Mouse (Mus musculus): ENCODE measurements around the gene Gm20388.

GRCm38 (mm10) chr8:119978770-119979381 lies 68.2 kb downstream of the Gm20388 start:
- no peak for TF ChIP-seq POLR2A (IDR thresholded peaks at IDR 0.05; ENCODE audit: borderline replicate concordance, extremely low read depth, insufficient read depth, insufficient read length, poor library complexity, severe bottlenecking)
- TF ChIP-seq CTCF (IDR thresholded peaks at IDR 0.05; ENCODE audit: borderline replicate concordance, extremely low read depth, insufficient read depth, insufficient read length): no peak

Data from brain, embryonic 14.5 days (tissue).